Mouse (Mus musculus): Measurements from ENCODE around the gene Pitpnm3. TPM values are rescaled to one million over a fixed set of nuclear protein-coding genes. Genes with fewer than 3 reads are reported as not detected.

Gene Pitpnm3
- polyA plus RNA-seq, 1 experiment from 2014 or later, result 0.14 TPM

GRCm38 (mm10) chr11:72078647-72079046 is 56.9 kb downstream of the Pitpnm3 start:
- H3K9ac ChIP-seq, result no peak overlapping the region
- no peaks in the 10 kb centered on the region for H3K27me3 ChIP-seq
- no peak overlapping the region for H3K4me2 ChIP-seq (replicated peaks)
- no peaks in the 10 kb centered on the region for H3K4me1 ChIP-seq
- 49% methylated on average over 4 of the region's 4 CpGs for WGBS
- no peak for ATAC-seq (ENCODE audit: low FRiP score, low read depth)
- no peaks in the 10 kb centered on the region for H3K9me3 ChIP-seq
- no peaks in the 10 kb centered on the region for H3K36me3 ChIP-seq
- H3K27ac ChIP-seq, result no peak overlapping the region
- no peak overlapping the region for H3K4me3 ChIP-seq

- no peak overlapping the region for H3K4me2 ChIP-seq (replicated peaks)
- H3K9ac ChIP-seq, result no peak overlapping the region
- no peaks in the 10 kb centered on the region for H3K27me3 ChIP-seq
- no peaks in the 10 kb centered on the region for H3K9me3 ChIP-seq
- no peak overlapping the region for H3K27ac ChIP-seq
- H3K36me3 ChIP-seq, result no peaks in the 10 kb centered on the region
- no peak for ATAC-seq (ENCODE audit: low FRiP score, low read depth)
- no peaks in the 10 kb centered on the region for H3K4me1 ChIP-seq
- 46% methylated on average over 3 of the region's 3 CpGs for WGBS
- no peak overlapping the region for H3K4me3 ChIP-seq
Observed at GRCm38 (mm10) chr11:72078056-72078455, 57.5 kb downstream of the Pitpnm3 start.

GRCm38 (mm10) chr11:72074230-72074629 is 61.3 kb downstream of the Pitpnm3 start:
- WGBS, result 79% methylated on average over 13 of the region's 13 CpGs
- Histone ChIP-seq H3K9ac (no peak overlapping the region), H3K9me3 (no peaks in the 10 kb centered on the region), H3K4me1 (no peaks in the 10 kb centered on the region), H3K4me3 (no peak overlapping the region), H3K36me3 (no peaks in the 10 kb centered on the region), H3K27ac (no peak overlapping the region), H3K27me3 (no peaks in the 10 kb centered on the region), H3K4me2 (replicated peaks) (no peak overlapping the region)
- ATAC-seq (ENCODE audit: low FRiP score, low read depth), result no peak

- H3K4me2 ChIP-seq (replicated peaks), result no peak overlapping the region
- ATAC-seq (ENCODE audit: low FRiP score, low read depth), result no peak
- no peak overlapping the region for H3K4me3 ChIP-seq
- no peak overlapping the region for H3K27ac ChIP-seq
- no peaks in the 10 kb centered on the region for H3K9me3 ChIP-seq
- whole genome bisulfite sequencing, result 17% methylated on average over 6 of the region's 6 CpGs
- no peaks in the 10 kb centered on the region for H3K27me3 ChIP-seq
- H3K4me1 ChIP-seq, result peaks cover 9% of the 10 kb centered on the region
- no peaks in the 10 kb centered on the region for H3K36me3 ChIP-seq
- H3K9ac ChIP-seq, result no peak overlapping the region
Observed at GRCm38 (mm10) chr11:72072331-72072905, 63.2 kb downstream of the Pitpnm3 start.

GRCm38 (mm10) chr11:72070733-72071132 is 64.8 kb downstream of the Pitpnm3 start:
- no peak for ATAC-seq (ENCODE audit: low FRiP score, low read depth)
- H3K9me3 ChIP-seq, result no peaks in the 10 kb centered on the region
- H3K4me2 ChIP-seq (replicated peaks), result no peak overlapping the region
- 82% methylated on average over 9 of the region's 9 CpGs for WGBS
- H3K9ac ChIP-seq, result no peak overlapping the region
- H3K27ac ChIP-seq, result no peak overlapping the region
- H3K4me1 ChIP-seq, result peaks cover 14% of the 10 kb centered on the region
- H3K36me3 ChIP-seq, result no peaks in the 10 kb centered on the region
- H3K4me3 ChIP-seq, result no peak overlapping the region
- no peaks in the 10 kb centered on the region for H3K27me3 ChIP-seq

GRCm38 (mm10) chr11:72068026-72068425 is 67.6 kb downstream of the Pitpnm3 start:
- Histone ChIP-seq H3K4me3 (no peak overlapping the region), H3K36me3 (no peaks in the 10 kb centered on the region), H3K9me3 (peaks cover 20% of the 10 kb centered on the region), H3K9ac (no peak overlapping the region), H3K27ac (no peak overlapping the region), H3K4me2 (replicated peaks) (no peak overlapping the region), H3K4me1 (peaks cover 14% of the 10 kb centered on the region), H3K27me3 (no peaks in the 10 kb centered on the region)
- ATAC-seq (ENCODE audit: low FRiP score, low read depth), result no peak
- WGBS, result 40% methylated on average over 7 of the region's 7 CpGs

- H3K9ac ChIP-seq, result no peak overlapping the region
- H3K27me3 ChIP-seq, result no peaks in the 10 kb centered on the region
- H3K4me3 ChIP-seq, result no peak overlapping the region
- H3K4me1 ChIP-seq, result peaks cover 14% of the 10 kb centered on the region
- peaks cover 20% of the 10 kb centered on the region for H3K9me3 ChIP-seq
- no peaks in the 10 kb centered on the region for H3K36me3 ChIP-seq
- no peak overlapping the region for H3K4me2 ChIP-seq (replicated peaks)
- no peak for ATAC-seq (ENCODE audit: low FRiP score, low read depth)
- no peak overlapping the region for H3K27ac ChIP-seq
- 37% methylated on average over 5 of the region's 5 CpGs for WGBS
Observed at GRCm38 (mm10) chr11:72067326-72067725, 68.3 kb downstream of the Pitpnm3 start.

GRCm38 (mm10) chr11:72066330-72066729 is 69.2 kb downstream of the Pitpnm3 start:
- WGBS, result 39% methylated on average over 6 of the region's 6 CpGs
- Histone ChIP-seq H3K4me2 (replicated peaks) (no peak overlapping the region), H3K27me3 (no peaks in the 10 kb centered on the region), H3K9me3 (peaks cover 20% of the 10 kb centered on the region), H3K9ac (no peak overlapping the region), H3K4me3 (no peak overlapping the region), H3K4me1 (peaks cover 14% of the 10 kb centered on the region), H3K27ac (no peak overlapping the region), H3K36me3 (no peaks in the 10 kb centered on the region)
- no peak for ATAC-seq (ENCODE audit: low FRiP score, low read depth)

- no peak for ATAC-seq (ENCODE audit: low FRiP score, low read depth)
- no peaks in the 10 kb centered on the region for H3K27me3 ChIP-seq
- no peak overlapping the region for H3K4me2 ChIP-seq (replicated peaks)
- H3K27ac ChIP-seq, result no peak overlapping the region
- WGBS, result 87% methylated on average over 8 of the region's 8 CpGs
- H3K9ac ChIP-seq, result no peak overlapping the region
- no peak overlapping the region for H3K4me3 ChIP-seq
- peaks cover 14% of the 10 kb centered on the region for H3K4me1 ChIP-seq
- peaks cover 20% of the 10 kb centered on the region for H3K9me3 ChIP-seq
- H3K36me3 ChIP-seq, result no peaks in the 10 kb centered on the region
Observed at GRCm38 (mm10) chr11:72065103-72065502, 70.5 kb downstream of the Pitpnm3 start.

GRCm38 (mm10) chr11:72064414-72064813 is 71.2 kb downstream of the Pitpnm3 start:
- Histone ChIP-seq H3K4me1 (peaks cover 14% of the 10 kb centered on the region), H3K9me3 (peaks cover 20% of the 10 kb centered on the region), H3K36me3 (no peaks in the 10 kb centered on the region), H3K27ac (no peak overlapping the region), H3K4me2 (replicated peaks) (no peak overlapping the region), H3K27me3 (no peaks in the 10 kb centered on the region), H3K4me3 (no peak overlapping the region), H3K9ac (no peak overlapping the region)
- WGBS, result 84% methylated on average over 6 of the region's 6 CpGs
- no peak for ATAC-seq (ENCODE audit: low FRiP score, low read depth)

- H3K4me1 ChIP-seq, result no peaks in the 10 kb centered on the region; the same call in 1 of the 2 replicates
- no peak overlapping the region for H3K4me2 ChIP-seq (replicated peaks)
- H3K36me3 ChIP-seq, result no peaks in the 10 kb centered on the region
- H3K4me3 ChIP-seq, result no peak overlapping the region
- H3K27ac ChIP-seq, result no peak overlapping the region
- ATAC-seq (ENCODE audit: low FRiP score, low read depth), result no peak
- H3K27me3 ChIP-seq, result no peaks in the 10 kb centered on the region
- WGBS, result 80% methylated on average over 13 of the region's 13 CpGs
- peaks cover 20% of the 10 kb centered on the region for H3K9me3 ChIP-seq
- H3K9ac ChIP-seq, result no peak overlapping the region
Observed at GRCm38 (mm10) chr11:72061093-72061620, 74.4 kb downstream of the Pitpnm3 start.

GRCm38 (mm10) chr11:72060416-72060815 is 75.2 kb downstream of the Pitpnm3 start:
- whole genome bisulfite sequencing, result 66% methylated on average over 9 of the region's 9 CpGs
- no peak overlapping the region for H3K27ac ChIP-seq
- H3K4me3 ChIP-seq, result no peak overlapping the region
- peaks cover 7% of the 10 kb centered on the region for H3K4me1 ChIP-seq
- ATAC-seq (ENCODE audit: low FRiP score, low read depth), result no peak
- H3K9ac ChIP-seq, result no peak overlapping the region
- H3K36me3 ChIP-seq, result no peaks in the 10 kb centered on the region
- peaks cover 17% of the 10 kb centered on the region for H3K9me3 ChIP-seq
- H3K4me2 ChIP-seq (replicated peaks), result no peak overlapping the region
- no peaks in the 10 kb centered on the region for H3K27me3 ChIP-seq

GRCm38 (mm10) chr11:72057166-72057565 is 78.4 kb downstream of the Pitpnm3 start:
- no peak for ATAC-seq (ENCODE audit: low FRiP score, low read depth)
- H3K27ac ChIP-seq, result no peak overlapping the region
- peaks cover 8% of the 10 kb centered on the region for H3K4me1 ChIP-seq
- H3K27me3 ChIP-seq, result peaks cover 2% of the 10 kb centered on the region
- no peak overlapping the region for H3K9ac ChIP-seq
- no peaks in the 10 kb centered on the region for H3K9me3 ChIP-seq
- WGBS, result 64% methylated on average over 3 of the region's 3 CpGs
- no peak overlapping the region for H3K4me3 ChIP-seq
- H3K4me2 ChIP-seq (replicated peaks), result no peak overlapping the region
- no peaks in the 10 kb centered on the region for H3K36me3 ChIP-seq

Data from limb, embryonic 13.5 days (tissue).